Mouse (Mus musculus) CD8-positive naive resting alpha-beta T cell, adult 2 months (primary cell): ENCODE data around the gene 6030408B16Rik.
"Not testable (repeated sequence)": the region's sequence is repeated elsewhere in the genome, so short reads cannot be mapped to it uniquely, and the experiment has no call there.

Source experiments
- DNase-seq, 2 experiments: peaks; one replicate each; pipeline ENCODE4 v3.0.0; 2022; ENCODE audit warnings: low read depth in 2 of 2, low spot score in 2 of 2

Gene 6030408B16Rik

GRCm38 (mm10) chr15:101321126-101321525 lies 28.1 kb downstream of the 6030408B16Rik start:
- no peak for DNase-seq

GRCm38 (mm10) chr15:101322106-101322505 lies 29.1 kb downstream of the 6030408B16Rik start:
- no peak for DNase-seq

DNA sequence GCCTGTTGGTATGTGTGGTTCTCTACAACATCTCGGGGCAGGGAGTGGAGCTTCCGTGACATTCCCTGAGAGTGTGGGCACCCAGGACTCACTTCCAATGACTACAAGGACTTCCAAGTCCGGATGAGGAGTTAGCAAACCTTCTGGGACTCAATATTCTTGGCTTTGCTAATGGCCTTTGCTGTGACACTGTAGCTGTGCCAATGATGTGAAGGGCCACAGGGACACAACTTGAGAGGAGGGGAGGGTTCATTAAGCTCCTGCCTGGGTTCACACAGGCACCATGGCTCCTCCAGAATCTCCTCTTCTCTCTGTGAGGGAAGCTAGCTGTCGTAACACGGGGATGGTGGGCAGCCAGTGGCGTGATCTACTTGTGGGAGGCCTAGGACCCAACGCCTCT lies 29.6 kb downstream of the 6030408B16Rik start:
- DNase-seq: no peak

DNA sequence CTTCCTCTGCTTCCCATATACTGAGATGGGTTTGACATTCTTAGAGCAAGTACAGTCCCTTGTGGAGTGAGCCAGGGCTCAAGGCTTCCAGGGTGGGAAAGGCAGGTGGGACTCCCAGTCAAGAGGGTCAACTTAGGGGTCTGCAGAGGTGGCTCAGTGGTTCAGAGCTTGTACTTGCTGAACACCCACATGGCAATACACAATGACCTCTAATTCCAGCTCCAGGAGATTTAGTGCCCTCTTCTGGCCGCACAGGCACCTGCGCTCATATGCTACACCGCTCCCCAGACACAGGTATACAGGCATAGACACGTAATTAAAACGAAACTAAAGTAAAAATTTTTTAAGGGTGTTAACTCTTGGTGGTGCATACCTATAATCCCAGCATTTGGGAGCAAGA lies 30.5 kb downstream of the 6030408B16Rik start:
- DNase-seq: no peak

DNA sequence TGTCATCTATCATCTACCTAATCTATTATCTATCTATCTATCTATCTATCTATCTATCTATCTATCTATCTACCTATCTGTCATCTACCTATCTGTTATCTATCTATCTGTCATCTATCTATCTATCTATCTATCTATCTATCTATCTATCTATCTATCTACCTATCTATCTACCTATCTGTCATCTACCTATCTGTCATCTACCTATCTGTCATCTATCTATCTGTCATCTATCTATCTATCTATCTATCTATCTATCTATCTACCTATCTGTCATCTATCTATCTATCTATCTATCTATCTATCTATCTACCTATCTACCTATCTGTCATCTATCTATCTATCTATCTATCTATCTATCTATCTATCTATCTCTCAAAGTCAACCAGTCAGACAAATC lies 31.4 kb downstream of the 6030408B16Rik start:
- not testable (repeated sequence) for DNase-seq

- no peak for DNase-seq
These were observed 33.1 kb downstream of the 6030408B16Rik start for GRCm38 (mm10) chr15:101325991-101326534.

DNA sequence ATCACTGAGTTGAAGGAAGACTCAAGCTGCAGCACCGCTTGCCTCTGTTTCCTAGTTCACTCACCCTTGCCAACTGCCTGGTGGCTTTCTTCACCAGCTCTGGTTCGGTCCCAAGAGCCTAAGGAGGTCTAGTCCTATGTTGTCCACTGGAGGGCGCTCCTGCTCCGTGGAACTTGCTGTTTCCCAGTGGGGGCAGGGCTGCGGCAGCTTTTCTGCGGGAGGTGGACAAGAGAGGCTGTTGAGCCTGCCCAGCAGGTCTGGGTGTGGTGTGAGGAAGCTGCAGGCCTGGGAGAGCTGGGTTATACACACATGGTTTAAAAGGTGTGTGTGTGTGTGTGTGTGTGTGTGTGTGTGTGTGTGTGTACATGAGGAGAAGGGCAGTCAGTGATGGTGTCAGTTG lies 34.3 kb downstream of the 6030408B16Rik start:
- DNase-seq: peak; percentile 13 to 27

GRCm38 (mm10) chr15:101328876-101329563 lies 36.0 kb downstream of the 6030408B16Rik start:
- no peak for DNase-seq

GRCm38 (mm10) chr15:101329564-101329892 lies 36.5 kb downstream of the 6030408B16Rik start:
- DNase-seq: no peak

GRCm38 (mm10) chr15:101331090-101331489 lies 38.1 kb downstream of the 6030408B16Rik start:
- DNase-seq: no peak

- DNase-seq: no peak
These were observed 39.4 kb downstream of the 6030408B16Rik start for GRCm38 (mm10) chr15:101332370-101332769.

DNA sequence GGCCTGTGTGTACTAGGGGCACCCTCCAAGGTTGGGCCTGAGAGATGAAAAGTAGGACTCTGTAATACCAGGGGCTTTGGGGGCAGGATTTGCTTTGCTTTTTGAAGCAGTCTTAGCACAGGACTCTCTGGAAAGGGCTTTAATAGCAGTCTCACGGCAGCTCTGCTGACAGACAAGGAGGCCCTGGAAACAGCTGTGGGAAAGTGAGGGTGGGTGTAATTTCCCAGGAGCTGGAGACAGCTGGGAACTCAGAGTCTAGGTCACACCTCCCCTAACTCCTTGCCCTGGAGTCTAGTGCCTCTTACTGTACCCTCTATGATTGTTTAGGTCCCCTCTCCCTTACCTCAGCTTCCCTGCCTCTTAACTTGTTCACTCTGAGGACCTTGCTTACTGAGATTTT lies 40.2 kb downstream of the 6030408B16Rik start:
- DNase-seq: no peak

DNA sequence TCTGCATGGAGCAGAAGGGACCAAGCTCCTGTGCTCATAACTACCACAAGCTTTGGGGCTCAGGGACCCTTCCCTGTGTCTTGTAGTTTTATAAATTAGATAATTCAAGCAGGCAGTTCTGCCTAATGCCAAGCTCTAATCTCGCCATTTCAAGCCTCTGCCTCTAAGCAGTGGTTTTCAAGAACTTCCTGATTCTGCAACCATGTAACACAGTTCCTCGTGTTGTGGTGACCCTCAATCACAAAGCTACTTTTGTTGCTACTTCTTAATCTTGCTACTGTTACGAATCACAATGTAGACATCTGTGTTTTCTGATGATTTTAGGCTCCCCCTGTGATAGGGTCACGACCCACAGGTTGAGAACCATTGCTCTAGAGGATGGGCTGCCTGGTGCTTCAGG lies 40.6 kb downstream of the 6030408B16Rik start:
- DNase-seq: no peak

DNA sequence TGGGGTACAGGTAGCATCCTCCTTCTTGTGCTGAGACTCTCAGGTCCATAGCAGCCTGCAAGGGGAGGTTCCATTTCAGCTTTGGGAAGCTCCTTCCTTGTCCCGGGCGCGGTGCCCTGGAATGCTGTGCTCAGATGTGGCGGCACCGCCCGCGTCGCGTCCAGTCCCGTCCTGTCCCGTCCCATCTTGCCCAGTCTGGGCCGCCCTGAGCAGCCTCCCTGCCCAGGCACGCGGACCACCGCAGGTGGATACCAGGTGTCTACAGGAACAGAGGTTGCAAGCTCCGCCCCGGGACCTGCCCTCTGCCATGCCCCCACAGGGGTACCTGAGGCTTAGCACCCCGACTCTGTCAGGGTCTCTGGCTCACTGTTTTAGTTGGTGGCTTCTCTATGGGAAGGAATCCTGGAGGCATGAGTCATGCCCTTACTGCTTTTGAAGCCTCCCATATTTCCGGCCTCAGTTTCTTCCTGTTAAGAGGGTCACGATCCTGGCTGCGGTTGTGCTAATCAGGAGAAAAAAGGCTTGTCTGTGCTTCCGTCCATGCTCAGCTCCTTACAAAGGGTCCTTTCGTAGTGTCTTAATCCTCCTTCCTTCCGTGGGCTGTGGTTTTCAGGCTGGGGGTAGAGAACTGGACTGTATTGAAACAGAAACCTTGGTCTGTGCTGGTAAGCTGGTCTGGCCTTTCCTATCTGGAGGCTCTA lies 43.6 kb downstream of the 6030408B16Rik start:
- DNase-seq: no peak

DNA sequence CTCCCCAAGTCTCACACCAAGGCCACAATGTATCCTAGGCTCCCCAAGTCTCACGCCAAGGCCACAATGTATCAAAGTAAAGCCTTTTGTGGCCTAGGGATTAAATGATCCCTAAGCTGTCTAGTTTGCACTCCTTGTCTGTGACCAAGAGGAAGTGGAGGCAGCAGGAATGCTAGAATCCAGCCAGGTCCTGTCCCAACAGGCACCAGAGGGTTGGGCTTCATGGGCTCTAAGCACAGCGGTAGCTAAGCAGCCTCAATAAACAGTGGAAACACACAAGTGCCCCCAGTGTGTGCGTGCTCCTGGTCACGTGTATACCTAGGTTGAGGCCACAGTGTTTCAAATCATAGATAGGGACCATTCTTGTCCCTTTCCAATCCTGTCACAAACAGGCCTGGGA lies 45.3 kb downstream of the 6030408B16Rik start:
- no peak for DNase-seq

DNA sequence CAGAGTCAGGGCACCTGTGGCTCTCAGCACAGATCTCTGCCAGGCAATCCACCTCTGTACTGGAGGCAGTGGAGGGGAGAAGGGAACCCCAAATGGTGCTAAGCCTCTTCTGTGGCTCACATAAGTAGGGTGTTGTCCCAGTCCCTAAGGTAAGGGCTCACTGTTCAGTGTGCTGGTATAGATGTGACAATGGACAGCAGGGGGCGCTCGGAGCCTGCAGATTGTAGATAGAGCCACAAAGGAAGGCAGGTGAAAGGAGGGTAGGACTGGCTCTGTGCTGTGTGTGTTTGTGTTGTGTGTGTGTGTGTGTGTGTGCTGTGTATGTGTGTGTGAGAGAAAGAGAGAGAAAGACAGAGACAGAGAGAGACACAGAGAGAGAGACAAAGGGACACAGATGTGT lies 46.5 kb downstream of the 6030408B16Rik start:
- DNase-seq: peak; percentile 47 to 64

GRCm38 (mm10) chr15:101341797-101342515 lies 48.9 kb downstream of the 6030408B16Rik start:
- no peak for DNase-seq
